Mouse (Mus musculus): ENCODE results near the gene Map4k1.

- TF ChIP-seq CTCF (conservative IDR thresholded peaks at IDR 0.05; ENCODE audit: insufficient read depth, insufficient read length, low read depth, low read length), result no peak
- TF ChIP-seq POLR2A (IDR thresholded peaks at IDR 0.05; ENCODE audit: low read depth, low read length), result no peak
These were observed 29.1 kb upstream of the Map4k1 start for GRCm38 (mm10) chr7:28952786-28953185.

Data from kidney, adult 2 months (tissue).